Mouse (Mus musculus): ENCODE data around the gene Gtsf1l.

The Gtsf1l gene

DNA sequence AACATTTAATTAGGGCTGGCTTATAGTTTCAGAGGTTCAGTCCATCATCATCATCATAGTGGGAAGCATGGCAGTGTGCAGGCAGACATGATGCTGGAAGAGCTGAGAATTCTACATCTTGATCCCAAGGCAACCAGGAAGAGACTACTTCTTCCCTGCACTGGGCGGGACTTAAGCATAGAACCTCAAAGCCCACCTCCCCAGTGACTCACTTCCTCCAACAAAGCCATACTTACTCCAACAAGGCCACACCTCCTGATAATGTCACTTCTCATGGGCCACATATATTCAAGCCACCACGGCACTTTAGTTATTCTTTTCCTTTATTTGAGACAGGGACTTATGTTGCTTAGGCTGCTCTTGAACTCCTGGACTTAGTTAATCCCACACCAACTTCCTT is 38.5 kb downstream of the Gtsf1l start:
- no peak for DNase-seq (ENCODE audit: low spot score)

- DNase-seq (ENCODE audit: low spot score), result peak; percentile 86
Measured at GRCm38 (mm10) chr2:163048125-163048524, 39.5 kb downstream of the Gtsf1l start.

GRCm38 (mm10) chr2:163039940-163040339 is 47.7 kb downstream of the Gtsf1l start:
- DNase-seq (ENCODE audit: low spot score), result no peak
